Mouse (Mus musculus) heart, embryonic 10.5 days (tissue): Measurements from ENCODE around the gene Rsph3b. TPM values are rescaled to one million over a fixed set of nuclear protein-coding genes. Genes with fewer than 3 reads are reported as not detected.
"Not testable (repeated sequence)": the region's sequence is repeated elsewhere in the genome, so short reads cannot be mapped to it uniquely, and the experiment has no call there.

Experiments used
- DNase-seq: peaks from one replicate; pipeline ENCODE4 v3.0.0-alpha.2; 2017; ENCODE audit warnings: low spot score
- H3K27ac ChIP-seq: fragments of 300-500 bp; sonication (generic); 2 replicates; pipeline ENCODE4 v1.5.1; 2016; ENCODE audit warnings: mild to moderate bottlenecking
- H3K27me3 ChIP-seq: fragments of 300-500 bp; sonication (generic); 2 replicates; pipeline ENCODE4 v1.6.1; 2016; ENCODE audit warnings: mild to moderate bottlenecking; ENCODE audit not compliant: poor library complexity, insufficient read depth, severe bottlenecking
- H3K36me3 ChIP-seq: fragments of 300-500 bp; sonication (generic); 2 replicates; pipeline ENCODE4 v1.6.1; 2016; ENCODE audit warnings: mild to moderate bottlenecking, moderate library complexity
- H3K4me1 ChIP-seq: fragments of 300-500 bp; sonication (generic); 2 replicates; pipeline ENCODE4 v1.6.1; 2016; ENCODE audit warnings: mild to moderate bottlenecking
- H3K4me3 ChIP-seq: fragments of 300-500 bp; sonication (generic); 2 replicates; pipeline ENCODE4 v1.5.1; 2016; ENCODE audit warnings: mild to moderate bottlenecking, moderate library complexity
- H3K9me3 ChIP-seq: fragments of 300-500 bp; sonication (generic); 2 replicates; pipeline ENCODE4 v1.6.1; 2016; ENCODE audit warnings: mild to moderate bottlenecking, moderate library complexity
- WGBS: fragments of 180-500 bp; shearing (Covaris S2); methylation state at CpG from one replicate; pipeline ENCODE4 v1.1.7; 2016; 5-methylcytosine and 5-hydroxymethylcytosine counted together
- polyA plus RNA-seq: library from polyadenylated mRNA; unstranded; fragments of >200 nt; fragmentation: Nextera tagmentation; extraction: Ambion mirVana; gene quantifications from 2 replicates; pipeline ENCODE4 v1.2.1, GENCODE M21; 2016

The Rsph3b gene
- polyA plus RNA-seq: 46.2 and 47.1 TPM in 2 replicates

DNA sequence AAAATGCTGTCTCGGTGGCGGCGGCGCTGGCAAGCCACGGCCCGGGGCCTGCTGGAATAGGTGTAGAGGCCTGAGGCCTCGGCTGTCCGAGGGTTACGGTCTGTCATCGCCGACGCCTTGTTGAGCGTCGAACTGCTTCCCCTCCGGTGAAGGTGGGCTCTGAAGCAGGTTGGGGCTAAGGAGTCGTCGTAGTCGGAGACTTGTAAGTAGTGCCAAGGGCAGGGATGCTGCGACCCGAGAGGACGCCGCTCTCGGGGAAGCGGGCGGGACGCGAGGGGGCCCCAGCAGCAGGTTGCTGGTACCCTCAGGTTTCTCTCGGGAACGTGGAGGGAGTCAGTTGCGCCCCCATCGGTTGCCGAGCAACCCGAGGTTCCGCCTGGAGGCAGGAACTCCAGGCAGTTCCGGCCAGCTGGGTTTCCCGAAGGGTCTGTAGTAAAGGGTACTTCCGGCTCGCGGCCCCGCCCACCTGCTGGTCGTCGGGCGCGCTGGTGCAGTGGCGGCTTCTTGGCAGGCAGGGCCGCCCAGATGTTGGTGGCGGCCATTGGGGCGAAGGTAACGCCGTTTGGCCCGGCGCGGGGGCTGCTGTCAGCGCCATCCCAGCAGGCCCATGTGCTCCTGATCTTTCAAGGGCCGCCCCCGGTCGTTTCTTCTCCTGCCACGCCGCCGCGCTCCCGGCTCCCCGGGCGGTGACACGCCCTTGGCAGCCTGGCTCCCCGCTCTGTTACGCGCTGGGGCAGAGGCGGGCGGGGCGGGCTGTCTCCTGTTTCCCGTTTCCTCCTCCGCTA, at the start of gene Rsph3b:
Gene Rsph3b, minus strand, starts transcription at position 699 of the 785 bp plus-strand sequence.
- not testable (repeated sequence) for H3K9me3 ChIP-seq, H3K4me1 ChIP-seq, H3K36me3 ChIP-seq, H3K27me3 ChIP-seq
- DNase-seq: peak; percentile 96
- H3K4me3 ChIP-seq: peak within 1 kb of the TSS; percentile 62
- peak within 1 kb of the TSS; percentile 88 for H3K27ac ChIP-seq
- under 1% methylated on average over 73 of the region's 73 CpGs for WGBS

- 87% methylated on average over 1 of the region's 7 CpGs for WGBS
- not testable (repeated sequence) for DNase-seq
Observed at GRCm38 (mm10) chr17:6997778-6998490, 49.5 kb upstream of the Rsph3b start.

GRCm38 (mm10) chr17:6996826-6997225, 48.3 kb upstream of the Rsph3b start:
- H3K4me1 ChIP-seq, H3K9me3 ChIP-seq, H3K27ac ChIP-seq, H3K36me3 ChIP-seq, H3K27me3 ChIP-seq, H3K4me3 ChIP-seq, DNase-seq: not testable (repeated sequence)
- WGBS: 89% methylated on average over 8 of the region's 8 CpGs

More at GRCm38 (mm10) chr17:6997778-6998490, 49.5 kb upstream of the Rsph3b start:
- not testable (repeated sequence) for H3K4me1 ChIP-seq, H3K27me3 ChIP-seq, H3K27ac ChIP-seq, H3K36me3 ChIP-seq, H3K4me3 ChIP-seq, H3K9me3 ChIP-seq

GRCm38 (mm10) chr17:6995504-6995903, 47.0 kb upstream of the Rsph3b start:
- not testable (repeated sequence) for H3K4me1 ChIP-seq, H3K9me3 ChIP-seq, H3K4me3 ChIP-seq, H3K27ac ChIP-seq, DNase-seq, H3K27me3 ChIP-seq, H3K36me3 ChIP-seq
- WGBS: no CpG with 5 or more reads among the region's 6 CpGs

GRCm38 (mm10) chr17:6986118-6986517, 37.6 kb upstream of the Rsph3b start:
- not testable (repeated sequence) for H3K36me3 ChIP-seq, DNase-seq, H3K27me3 ChIP-seq, H3K4me1 ChIP-seq, H3K9me3 ChIP-seq, H3K4me3 ChIP-seq, H3K27ac ChIP-seq
- 95% methylated on average over 1 of the region's 1 CpGs for WGBS

GRCm38 (mm10) chr17:6980144-6980543, 31.7 kb upstream of the Rsph3b start:
- not testable (repeated sequence) for H3K27me3 ChIP-seq, H3K9me3 ChIP-seq, H3K27ac ChIP-seq, H3K4me1 ChIP-seq, H3K36me3 ChIP-seq, DNase-seq, H3K4me3 ChIP-seq
- WGBS: 92% methylated on average over 6 of the region's 8 CpGs

DNA sequence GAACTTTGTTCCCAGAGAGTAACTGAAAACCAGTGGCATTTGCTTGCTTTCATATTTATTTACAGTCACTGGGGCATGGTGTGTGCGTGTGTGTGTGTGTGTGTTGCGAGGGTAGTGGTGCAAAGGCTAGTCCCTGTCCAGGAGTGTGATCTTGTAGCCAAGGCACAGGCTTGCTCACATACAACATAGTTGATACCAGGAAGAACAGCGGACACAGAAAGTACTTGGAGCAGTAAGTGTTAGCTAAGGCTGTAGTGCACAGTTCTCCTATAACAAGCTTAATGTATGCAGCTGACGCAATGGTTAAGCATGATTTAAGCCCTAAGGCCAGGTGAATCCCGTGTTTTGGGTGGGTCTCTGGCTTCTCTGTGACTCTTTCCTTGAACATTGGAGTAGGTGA, 30.9 kb upstream of the Rsph3b start:
- H3K36me3 ChIP-seq, H3K9me3 ChIP-seq, DNase-seq, H3K27me3 ChIP-seq, H3K27ac ChIP-seq, H3K4me1 ChIP-seq: not testable (repeated sequence)
- peak overlapping the region; percentile 61 for H3K4me3 ChIP-seq
- WGBS: 33% methylated on average over 5 of the region's 5 CpGs

- peak; percentile 74 for DNase-seq
- H3K4me1 ChIP-seq, H3K36me3 ChIP-seq, H3K27me3 ChIP-seq, H3K9me3 ChIP-seq: not testable (repeated sequence)
- WGBS: under 1% methylated on average over 55 of the region's 68 CpGs
- Histone ChIP-seq H3K4me3 (peak within 1 kb of the TSS; percentile 61), H3K27ac (peak within 1 kb of the TSS; percentile 78)
Observed at GRCm38 (mm10) chr17:6978287-6979248, 30.1 kb upstream of the Rsph3b start, which contains the start of gene Gm49721. TSS of gene Gm49721 (plus strand) at chr17:6978904.

DNA sequence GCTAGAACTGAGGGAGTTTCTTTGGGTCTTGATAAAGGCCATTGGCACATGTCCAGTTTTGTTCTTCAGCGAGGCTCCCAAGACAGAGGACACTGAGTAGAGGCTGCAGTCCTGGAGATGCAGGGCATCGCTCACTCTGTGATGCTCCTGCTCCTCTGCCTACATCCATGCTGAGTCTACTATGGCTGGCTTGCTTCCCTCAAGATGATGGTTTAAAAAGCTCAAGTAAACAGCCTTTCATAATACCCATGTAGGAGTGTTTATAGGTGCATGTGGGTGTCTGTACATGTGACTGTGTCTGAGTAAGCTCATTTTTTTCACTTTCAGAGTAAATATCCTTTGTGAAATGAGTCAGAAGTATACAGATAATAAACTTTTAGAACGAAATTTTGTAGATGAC, 26.5 kb upstream of the Rsph3b start:
- not testable (repeated sequence) for H3K4me1 ChIP-seq, H3K36me3 ChIP-seq, H3K27me3 ChIP-seq, H3K27ac ChIP-seq, H3K4me3 ChIP-seq, DNase-seq, H3K9me3 ChIP-seq
- WGBS: 52% methylated on average over 3 of the region's 3 CpGs

- H3K4me1 ChIP-seq, H3K4me3 ChIP-seq, H3K9me3 ChIP-seq, H3K27ac ChIP-seq, H3K27me3 ChIP-seq, H3K36me3 ChIP-seq: not testable (repeated sequence)
- DNase-seq: peak; percentile 38
- WGBS: 70% methylated on average over 4 of the region's 4 CpGs
Observed at GRCm38 (mm10) chr17:6972836-6973396, 24.4 kb upstream of the Rsph3b start.

GRCm38 (mm10) chr17:6971238-6971637, 22.8 kb upstream of the Rsph3b start:
- H3K27me3 ChIP-seq, H3K9me3 ChIP-seq, DNase-seq, H3K36me3 ChIP-seq, H3K4me3 ChIP-seq, H3K4me1 ChIP-seq, H3K27ac ChIP-seq: not testable (repeated sequence)
- WGBS: 77% methylated on average over 8 of the region's 8 CpGs

DNA sequence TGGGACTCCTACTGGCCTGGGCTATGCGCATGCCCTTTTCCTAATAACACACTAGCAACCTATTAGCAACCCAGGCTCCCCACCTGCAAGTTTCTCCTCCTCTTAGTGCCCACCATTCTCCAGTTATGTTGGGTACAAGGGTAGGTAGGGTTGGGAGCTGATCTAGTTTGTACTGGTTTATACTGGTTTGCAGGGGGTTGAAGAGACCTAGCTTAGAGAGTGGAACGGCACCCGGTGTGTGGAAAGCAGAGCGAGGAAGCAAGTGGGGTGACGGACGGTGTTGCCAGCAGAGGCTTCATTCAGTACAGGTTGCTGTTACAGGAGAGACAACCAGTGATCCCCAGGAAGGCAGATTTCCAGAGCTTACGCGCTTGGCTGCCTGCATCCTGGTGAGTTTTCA, 21.9 kb upstream of the Rsph3b start, which contains the start of gene Rnaset2b:
Gene Rnaset2b, plus strand, starts transcription at position 301 of the 400 bp plus-strand sequence.
- H3K4me1 ChIP-seq, H3K27me3 ChIP-seq, DNase-seq, H3K4me3 ChIP-seq, H3K9me3 ChIP-seq, H3K27ac ChIP-seq, H3K36me3 ChIP-seq: not testable (repeated sequence)
- 63% methylated on average over 1 of the region's 8 CpGs for WGBS
